8 mouse cellular contexts compared by ENCODE assay signal in genomic region chr4:135508419-135509039, GRCm38 (mm10). TPM values are rescaled to one million over a fixed set of nuclear protein-coding genes. Genes with fewer than 3 reads are reported as not detected.
DNase-seq lines count a peak whose midpoint lies in the region; ATAC-seq and TF ChIP-seq lines count a peak whose summit lies in the region.

No protein-coding gene starts in this region.

- no peaks in the 10 kb centered on the region for H3K27me3 ChIP-seq in forebrain, embryonic 13.5 days
- no peaks in the 10 kb centered on the region for H3K27me3 ChIP-seq in lung, embryonic 15.5 days

- peak overlapping the region; percentile 17; the same call in 1 of the 2 replicates for H3K4me3 ChIP-seq in forebrain, embryonic 13.5 days
- no peak overlapping the region for H3K4me3 ChIP-seq in layer of hippocampus, adult 2 months
- H3K4me3 ChIP-seq in lung, embryonic 15.5 days, result no peak overlapping the region

- 0 out of 2 replicates have a peak, but pooled peaks cover 11% of the 10 kb centered on the region for H3K4me1 ChIP-seq in forebrain, embryonic 13.5 days
- peaks cover 8% of the 10 kb centered on the region; the same call in 1 of the 2 replicates for H3K4me1 ChIP-seq in lung, embryonic 15.5 days

- H3K9ac ChIP-seq in forebrain, embryonic 13.5 days, result peak overlapping the region; percentile 34; the same call in 1 of the 2 replicates
- H3K9ac ChIP-seq in lung, embryonic 15.5 days, result no peak overlapping the region

- H3K4me2 ChIP-seq in forebrain, embryonic 13.5 days, result peak overlapping the region; percentile 52
- peak overlapping the region; percentile 36 for H3K4me2 ChIP-seq in lung, embryonic 15.5 days

- TF ChIP-seq CTCF in layer of hippocampus, adult 2 months (conservative IDR thresholded peaks at IDR 0.05), result peak; percentile 90

- no peaks in the 10 kb centered on the region for H3K36me3 ChIP-seq in forebrain, embryonic 13.5 days (ENCODE audit: poor library complexity, severe bottlenecking)
- H3K36me3 ChIP-seq in lung, embryonic 15.5 days, result no peaks in the 10 kb centered on the region

- no peaks in the 10 kb centered on the region for H3K9me3 ChIP-seq in forebrain, embryonic 13.5 days (replicated peaks)
- no peaks in the 10 kb centered on the region for H3K9me3 ChIP-seq in lung, embryonic 15.5 days

- 11% methylated on average over 13 of the region's 13 CpGs for WGBS in forebrain, embryonic 13.5 days
- 11% methylated on average over 13 of the region's 13 CpGs for WGBS in lung, embryonic 15.5 days

- ATAC-seq in forebrain, embryonic 13.5 days, result peak; percentile 55; the same call in 1 of the 2 replicates
- no peak; the same call in 1 of the 2 replicates for ATAC-seq in lung, embryonic 15.5 days (ENCODE audit: borderline replicate concordance, extremely low read depth, low FRiP score, low TSS enrichment)

- DNase-seq in MEL-GATA-1-ER (ENCODE audit: extremely low read depth, low read depth), result peak; percentile 61
- peak; percentile 75 for DNase-seq in c-Kit-positive CD71-negative TER-119-negative erythroid progenitor cells, embryonic 14.5 days (ENCODE audit: low read depth)
- DNase-seq in heart, postnatal 4 days, result peak; percentile 83
- DNase-seq in layer of hippocampus, adult 2 months (ENCODE audit: low spot score in 2 of 2), result peak; percentile 62 to 77
- peak; percentile 75 for DNase-seq in ovary, postnatal 14 days (ENCODE audit: low spot score)
- DNase-seq in thymus, postnatal 14 days, result peak; percentile 71

- no peak overlapping the region for H3K27ac ChIP-seq in forebrain, embryonic 13.5 days
- no peak overlapping the region for H3K27ac ChIP-seq in layer of hippocampus, adult 2 months
- H3K27ac ChIP-seq in lung, embryonic 15.5 days, result no peak overlapping the region

RNA-seq across cellular contexts. Expression of gene Nipal3, which starts 13.7 kb away (rescaled TPM):
- polyA plus RNA-seq in forebrain, embryonic 13.5 days (2015; fragmentation: Nextera tagmentation; extraction: Ambion mirVana), result 2.7 and 4.5 TPM in 2 replicates
- total RNA-seq in heart, postnatal 4 days (2021), result 10 to 100 TPM; 19.3 to 19.6 TPM
- 10 to 100 TPM; 81.8 to 85.3 TPM for total RNA-seq in layer of hippocampus, adult 2 months (2021)
- polyA plus RNA-seq in lung, embryonic 15.5 days (2015; fragmentation: Nextera tagmentation; extraction: Ambion mirVana), result 5.2 and 5.7 TPM in 2 replicates

RNA-seq across cellular contexts. Expression of gene Stpg1, which starts 13.9 kb away (rescaled TPM):
- 0.25 TPM in 1 of 2 replicates, not detected in the other for polyA plus RNA-seq in forebrain, embryonic 13.5 days (2015; fragmentation: Nextera tagmentation; extraction: Ambion mirVana)
- not detected for total RNA-seq in heart, postnatal 4 days (2021)
- total RNA-seq in layer of hippocampus, adult 2 months (2021), result 1 to 10 TPM; 1.4 to 2.2 TPM
- 0.37 and 0.64 TPM in 2 replicates for polyA plus RNA-seq in lung, embryonic 15.5 days (2015; fragmentation: Nextera tagmentation; extraction: Ambion mirVana)

Comparison
In these comparisons a context has a peak if more than half of its experiments do, and no peak if none do; other contexts are left out.
1. RNA of gene Nipal3, which starts 13.7 kb away (total RNA-seq): 81.8 to 85.3 TPM in layer of hippocampus, adult 2 months; 19.3 to 19.6 TPM in heart, postnatal 4 days; every median in the first group is over 4 times any median in the second.
2. Peak in every context shown above with its lines, with median percentiles within 50 percentile points of each other: DNase-seq.